Mouse (Mus musculus) ES-Bruce4 (cell line): Measurements from ENCODE around the gene Cct4. TPM values are rescaled to one million over a fixed set of nuclear protein-coding genes. Genes with fewer than 3 reads are reported as not detected.

Source experiments
- H3K27ac ChIP-seq: 2 replicates; pipeline ENCODE4 v1.5.1; 2012; ENCODE audit warnings: low read length, inconsistent platforms; ENCODE audit not compliant: insufficient read depth
- H3K27me3 ChIP-seq: 2 replicates; pipeline ENCODE4 v1.6.1; 2012; ENCODE audit warnings: mild to moderate bottlenecking, low read length, inconsistent platforms; ENCODE audit not compliant: control insufficient read depth, poor library complexity, insufficient read depth, severe bottlenecking
- H3K36me3 ChIP-seq: 2 replicates; pipeline ENCODE4 v1.6.1; 2012; ENCODE audit warnings: inconsistent platforms, mild to moderate bottlenecking, low read length, moderate library complexity; ENCODE audit not compliant: control insufficient read depth, poor library complexity, insufficient read depth, severe bottlenecking
- H3K4me1 ChIP-seq: one replicate; pipeline ENCODE4 v1.8.1; 2011; ENCODE audit warnings: low read length; ENCODE audit not compliant: control insufficient read depth, insufficient read depth
- H3K4me3 ChIP-seq: 2 replicates; pipeline ENCODE4 v1.5.1; 2011; ENCODE audit warnings: low read depth, mild to moderate bottlenecking, low read length
- H3K9ac ChIP-seq: 2 replicates; pipeline ENCODE4 v1.6.1; 2012; ENCODE audit warnings: low read depth, mild to moderate bottlenecking, inconsistent platforms; ENCODE audit not compliant: poor library complexity, severe bottlenecking
- H3K9me3 ChIP-seq: replicated peaks from 2 replicates; pipeline ENCODE4 v1.6.1; 2012; ENCODE audit warnings: mild to moderate bottlenecking, low read length, inconsistent platforms; ENCODE audit not compliant: control insufficient read depth, poor library complexity, insufficient read depth, severe bottlenecking
- CTCF ChIP-seq: IDR thresholded peaks from one replicate; pipeline ENCODE4 v1.8.1; 2011; ENCODE audit warnings: low read depth, low read length
- EP300 ChIP-seq: IDR thresholded peaks from 2 replicates; pipeline ENCODE4 v1.6.1; 2011; ENCODE audit warnings: low read depth, low read length; ENCODE audit not compliant: insufficient read depth
- POLR2A ChIP-seq: IDR thresholded peaks from one replicate; pipeline ENCODE4 v1.8.1; 2011; ENCODE audit warnings: low read length; ENCODE audit not compliant: insufficient read depth
- polyA plus RNA-seq: library from polyadenylated mRNA; stranded (reverse); fragments of >200 nt; gene quantifications from 2 replicates; pipeline ENCODE4 v1.2.4, GENCODE M21; 2011; ENCODE audit warnings: low read depth; ENCODE audit not compliant: missing spikeins, insufficient read depth, insufficient read length

The Cct4 gene
- polyA plus RNA-seq, 1 experiment: 618 TPM

GRCm38 (mm10) chr11:23028957-23029356 lies 38.6 kb downstream of the Cct4 start:
- Histone ChIP-seq H3K9ac (no peak overlapping the region), H3K27me3 (no peaks in the 10 kb centered on the region), H3K4me1 (no peaks in the 10 kb centered on the region), H3K9me3 (no peaks in the 10 kb centered on the region), H3K27ac (no peak overlapping the region), H3K36me3 (no peaks in the 10 kb centered on the region), H3K4me3 (no peak overlapping the region)
- TF ChIP-seq CTCF (no peak), EP300 (no peak)

GRCm38 (mm10) chr11:23029399-23029798 lies 39.1 kb downstream of the Cct4 start:
- no peak overlapping the region for H3K9ac ChIP-seq
- no peak overlapping the region for H3K4me3 ChIP-seq
- H3K4me1 ChIP-seq: no peaks in the 10 kb centered on the region
- H3K36me3 ChIP-seq: no peaks in the 10 kb centered on the region
- H3K9me3 ChIP-seq: no peaks in the 10 kb centered on the region
- TF ChIP-seq CTCF: no peak
- no peak for TF ChIP-seq EP300
- TF ChIP-seq POLR2A: no peak
- no peak overlapping the region for H3K27ac ChIP-seq
- no peaks in the 10 kb centered on the region for H3K27me3 ChIP-seq

GRCm38 (mm10) chr11:23047252-23047651 lies 56.9 kb downstream of the Cct4 start:
- H3K4me3 ChIP-seq: no peak overlapping the region
- no peaks in the 10 kb centered on the region for H3K27me3 ChIP-seq
- H3K4me1 ChIP-seq: no peaks in the 10 kb centered on the region
- H3K27ac ChIP-seq: peak overlapping the region; percentile 3; the same call in 1 of the 2 replicates
- H3K36me3 ChIP-seq: no peaks in the 10 kb centered on the region
- peak overlapping the region; percentile 13 for H3K9ac ChIP-seq
- TF ChIP-seq EP300 (no peak), CTCF (no peak), POLR2A (no peak)
- no peaks in the 10 kb centered on the region for H3K9me3 ChIP-seq

GRCm38 (mm10) chr11:23047663-23048582 lies 57.6 kb downstream of the Cct4 start:
- H3K9me3 ChIP-seq: no peaks in the 10 kb centered on the region
- TF ChIP-seq CTCF (no peak), POLR2A (no peak), EP300 (peak; percentile 62; the same call in 1 of the 2 replicates)
- peak overlapping the region; percentile 13; the same call in 1 of the 2 replicates for H3K9ac ChIP-seq
- H3K27me3 ChIP-seq: no peaks in the 10 kb centered on the region
- peak overlapping the region; percentile 42 for H3K4me3 ChIP-seq
- H3K27ac ChIP-seq: peak overlapping the region; percentile 21
- H3K36me3 ChIP-seq: no peaks in the 10 kb centered on the region
- H3K4me1 ChIP-seq: no peaks in the 10 kb centered on the region

- no peak for TF ChIP-seq POLR2A
- TF ChIP-seq CTCF: no peak
- TF ChIP-seq EP300: no peak
- Histone ChIP-seq H3K9me3 (no peaks in the 10 kb centered on the region), H3K27ac (no peak overlapping the region), H3K4me3 (no peak overlapping the region), H3K27me3 (no peaks in the 10 kb centered on the region), H3K36me3 (no peaks in the 10 kb centered on the region), H3K4me1 (no peaks in the 10 kb centered on the region), H3K9ac (no peak overlapping the region)
Measured at GRCm38 (mm10) chr11:23049642-23050041, 59.3 kb downstream of the Cct4 start.

- no peak overlapping the region for H3K27ac ChIP-seq
- no peaks in the 10 kb centered on the region for H3K36me3 ChIP-seq
- H3K27me3 ChIP-seq: no peaks in the 10 kb centered on the region
- no peaks in the 10 kb centered on the region for H3K4me1 ChIP-seq
- no peaks in the 10 kb centered on the region for H3K9me3 ChIP-seq
- H3K4me3 ChIP-seq: no peak overlapping the region
- no peak overlapping the region for H3K9ac ChIP-seq
- TF ChIP-seq POLR2A (no peak), EP300 (no peak)
Measured at GRCm38 (mm10) chr11:23052353-23052752, 62.0 kb downstream of the Cct4 start.

Other genes with a start within 250 kb of the Cct4 start
- gene B3gnt2, start 129.6 kb upstream of the Cct4 start, polyA plus RNA-seq: 3.5 and 16.7 TPM in 2 replicates
- gene Zrsr1, start 18.5 kb upstream of the Cct4 start, polyA plus RNA-seq: 19.6 and 21.1 TPM in 2 replicates
- gene Gm28048, start 8.4 kb upstream of the Cct4 start, polyA plus RNA-seq: 23.3 and 33.6 TPM in 2 replicates
- gene Commd1, start 8.1 kb upstream of the Cct4 start, polyA plus RNA-seq: 104 and 120 TPM in 2 replicates
- 2.1 and 3.2 TPM in 2 replicates for gene Fam161a, start 17.0 kb downstream of the Cct4 start, polyA plus RNA-seq